Mouse (Mus musculus): Measurements from ENCODE around the gene Gda. TPM values are rescaled to one million over a fixed set of nuclear protein-coding genes. Genes with fewer than 3 reads are reported as not detected.

The Gda gene
- total and polyA plus RNA-seq, 3 experiments, result not detected

GRCm38 (mm10) chr19:21390904-21391303, 82.3 kb downstream of the Gda start:
- Histone ChIP-seq H3K4me2 (ENCODE audit: insufficient read depth, low read depth, poor library complexity, severe bottlenecking) (no peak overlapping the region), H3K4me1 (ENCODE audit: control insufficient read depth in 1 of 2, insufficient read depth in 2 of 2) (peaks cover 3 to 13% of the 10 kb centered on the region in 2 experiments), H3K27ac (ENCODE audit: insufficient read depth, low read depth) (no peak overlapping the region), H3K36me3 (replicated peaks in 1 of 2; ENCODE audit: control insufficient read depth in 1 of 2, insufficient read depth in 1 of 2, low read length in 1 of 2) (no peaks in the 10 kb centered on the region), H3K79me2 (replicated peaks; ENCODE audit: control insufficient read depth, extremely low read depth, insufficient read depth, poor library complexity, severe bottlenecking) (no peaks in the 10 kb centered on the region), H3K9me3 (replicated peaks; ENCODE audit: low read length) (peaks cover 2% of the 10 kb centered on the region), H3K4me3 (replicated peaks in 1 of 3; ENCODE audit: low read depth in 2 of 3, low read length in 2 of 3, poor library complexity in 1 of 3) (no peak overlapping the region), H3K27me3 (replicated peaks) (no peaks in the 10 kb centered on the region), H3K9ac (ENCODE audit: insufficient read depth, low read depth) (no peak overlapping the region)
- no peak for DNase-seq (ENCODE audit: extremely low read depth)
- in situ Hi-C loops (cut with MboI; ENCODE audit: low pct_ligation_motif_present, low pct_unique_long_range_greater_than_20kb, low sequenced_read_pairs) (no loop called here), dilution Hi-C loops (cut with MboI; ENCODE audit: extremely low pct_ligation_motif_present, extremely low pct_unique_long_range_greater_than_20kb, low sequenced_read_pairs) (no loop called here)
- TF ChIP-seq GABPA (IDR thresholded peaks at IDR 0.05; ENCODE audit: insufficient replicate concordance, low read depth, low read length), result no peak
- TF ChIP-seq E2F4 (IDR thresholded peaks at IDR 0.05; ENCODE audit: insufficient replicate concordance, low read depth, low read length), result no peak
- TF ChIP-seq POLR2AphosphoS2 (IDR thresholded peaks at IDR 0.05; ENCODE audit: low read depth, low read length), result no peak
- TF ChIP-seq UBTF (IDR thresholded peaks at IDR 0.05; ENCODE audit: low read depth, low read length), result no peak
- no peak for TF ChIP-seq RCOR1 (conservative IDR thresholded peaks at IDR 0.05; ENCODE audit: low read depth, low read length)
- no peak for TF ChIP-seq ZMIZ1 (IDR thresholded peaks at IDR 0.05; ENCODE audit: low read depth, low read length)
- TF ChIP-seq MAZ (IDR thresholded peaks at IDR 0.05; ENCODE audit: low read depth, low read length), result no peak
- TF ChIP-seq BHLHE40 (IDR thresholded peaks at IDR 0.05; ENCODE audit: low read depth, low read length), result no peak
- TF ChIP-seq NRF1 (IDR thresholded peaks at IDR 0.05; ENCODE audit: low read depth, low read length), result no peak
- TF ChIP-seq POLR2A (IDR thresholded peaks at IDR 0.05; ENCODE audit: low read depth, low read length), result no peak
- no peak for TF ChIP-seq NELFE (IDR thresholded peaks at IDR 0.05; ENCODE audit: low read depth, low read length)
- no peak for TF ChIP-seq MEF2A (IDR thresholded peaks at IDR 0.05; ENCODE audit: borderline replicate concordance, low read depth, low read length)
- TF ChIP-seq EP300 (IDR thresholded peaks at IDR 0.05; ENCODE audit: low read length), result no peak

GRCm38 (mm10) chr19:21386842-21387241, 86.4 kb downstream of the Gda start:
- dilution Hi-C loops (cut with MboI; ENCODE audit: extremely low pct_ligation_motif_present, extremely low pct_unique_long_range_greater_than_20kb, low sequenced_read_pairs), result no loop called here
- Histone ChIP-seq H3K79me2 (replicated peaks; ENCODE audit: control insufficient read depth, extremely low read depth, insufficient read depth, poor library complexity, severe bottlenecking) (no peaks in the 10 kb centered on the region), H3K4me3 (replicated peaks in 1 of 3; ENCODE audit: low read depth in 2 of 3, low read length in 2 of 3, poor library complexity in 1 of 3) (no peak overlapping the region), H3K36me3 (replicated peaks in 1 of 2; ENCODE audit: control insufficient read depth in 1 of 2, insufficient read depth in 1 of 2, low read length in 1 of 2) (no peaks in the 10 kb centered on the region), H3K27ac (ENCODE audit: insufficient read depth, low read depth) (peak overlapping the region; percentile 65; the same call in 1 of the 2 replicates), H3K4me1 (ENCODE audit: control insufficient read depth in 1 of 2, insufficient read depth in 2 of 2) (peaks cover 5 to 32% of the 10 kb centered on the region in 2 experiments), H3K9me3 (replicated peaks; ENCODE audit: low read length) (peaks cover 2% of the 10 kb centered on the region), H3K9ac (ENCODE audit: insufficient read depth, low read depth) (no peak overlapping the region), H3K4me2 (ENCODE audit: insufficient read depth, low read depth, poor library complexity, severe bottlenecking) (peak overlapping the region; percentile 0; the same call in 1 of the 2 replicates), H3K27me3 (replicated peaks) (no peaks in the 10 kb centered on the region)
- TF ChIP-seq BHLHE40 (IDR thresholded peaks at IDR 0.05; ENCODE audit: low read depth, low read length) (peak; percentile 69), MAX (IDR thresholded peaks at IDR 0.05; ENCODE audit: low read length) (no peak), SIN3A (IDR thresholded peaks at IDR 0.05; ENCODE audit: low read length) (peak; percentile 33; the same call in 1 of the 2 replicates), ELF1 (IDR thresholded peaks at IDR 0.05; ENCODE audit: low read depth, low read length) (peak; percentile 71)
- DNase-seq (ENCODE audit: extremely low read depth), result peak; percentile 56
- in situ Hi-C loops (cut with MboI; ENCODE audit: low pct_ligation_motif_present, low pct_unique_long_range_greater_than_20kb, low sequenced_read_pairs), result no loop called here

Measured in CH12.LX (cell line).